Mouse (Mus musculus) adrenal gland, adult 2 months (tissue): ENCODE data around the gene Prep. TPM values are rescaled to one million over a fixed set of nuclear protein-coding genes. Genes with fewer than 3 reads are reported as not detected.

Source experiments
- DNase-seq: peaks from one replicate; pipeline ENCODE4 v3.0.0; 2021
- long read RNA-seq: library from polyadenylated mRNA; stranded (forward); transcript quantifications from one replicate; pipeline ENCODE4 v2.0.0, GENCODE M21; 2021
- polyA plus RNA-seq: library from polyadenylated mRNA; depleted of rRNA; stranded (reverse); fragments of >200 nt; gene quantifications from 2 replicates; pipeline ENCODE4 v1.2.3, GENCODE M21; 2012; rRNA removed
- total RNA-seq, 2 experiments: library from RNA; stranded (reverse); gene quantifications; 2 replicates each; pipeline ENCODE4 v1.2.3; 2021

The Prep gene
- total RNA-seq (10 to 100 TPM; 19.2 to 22.4 TPM), polyA plus RNA-seq (13.2 and 14.2 TPM in 2 replicates)
- long read RNA-seq, full-length matches to known transcripts, result 70 of 85 reads
- long read RNA-seq, partial matches to known transcripts, result 10 of 85 reads
- long read RNA-seq, other reads (novel, unspliced or antisense), result 5 of 85 reads

DNA sequence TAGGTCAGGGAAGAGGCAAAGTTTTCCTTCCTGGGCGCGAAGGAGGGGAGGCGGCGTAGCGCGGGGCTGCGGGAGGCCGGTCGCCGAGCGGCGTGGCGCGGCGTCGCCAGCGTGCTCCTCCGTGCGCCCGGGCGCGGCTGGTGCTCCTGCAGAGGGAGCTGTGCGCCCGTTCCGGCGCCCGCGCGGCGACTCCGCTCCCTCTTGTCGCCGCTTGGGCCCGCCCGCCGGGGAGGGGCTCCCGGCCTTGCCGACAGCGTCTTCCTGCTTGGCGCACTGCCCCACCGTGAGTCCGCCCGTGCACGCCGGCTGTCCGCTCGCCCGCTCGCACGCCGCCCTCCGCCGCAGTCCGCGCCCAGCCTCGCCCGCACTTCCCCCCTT is at the start of gene Prep:
Gene Prep, plus strand, starts transcription at position 273 of the 378 bp plus-strand sequence.
- peak; percentile 97 for DNase-seq

DNA sequence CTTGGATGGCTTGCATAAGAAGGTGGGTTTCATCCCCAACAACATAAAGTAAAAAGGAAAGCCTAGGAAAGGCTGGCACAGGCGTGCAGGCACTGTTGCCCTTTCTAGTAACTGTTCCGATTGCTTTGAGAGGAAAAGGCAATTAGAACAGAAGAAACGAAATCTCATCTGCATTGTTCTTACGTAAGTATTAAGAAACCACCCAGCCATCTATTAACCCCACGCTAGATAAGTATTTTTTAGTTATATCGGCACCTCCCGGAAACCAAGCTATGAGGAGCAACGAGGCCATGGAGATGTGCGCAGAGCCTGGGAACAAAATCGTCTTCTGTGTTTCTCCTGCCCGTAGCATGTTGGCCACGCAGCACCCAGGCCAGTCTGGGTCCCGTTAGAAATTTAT is 49.7 kb upstream of the Prep start:
- no peak for DNase-seq

DNA sequence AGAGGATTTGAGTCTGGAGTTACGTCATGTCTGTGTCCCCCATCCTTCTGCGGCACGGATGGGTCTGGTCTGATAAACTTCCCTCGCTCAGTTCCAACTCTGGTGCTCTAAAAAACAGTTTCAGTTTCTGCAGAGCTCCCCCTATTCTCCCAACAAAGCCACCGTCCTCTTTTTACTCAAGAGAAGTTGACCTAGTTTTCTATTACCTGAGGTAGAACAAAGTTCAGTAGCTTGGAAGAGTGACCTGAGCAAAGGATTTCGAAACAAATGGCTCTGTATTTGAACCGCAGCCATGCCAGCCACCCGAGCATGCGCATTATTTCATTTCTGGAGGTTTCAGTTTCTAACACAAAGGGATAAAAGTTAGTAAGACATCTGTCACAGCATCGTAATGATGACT is 49.2 kb upstream of the Prep start:
- DNase-seq, result no peak

DNA sequence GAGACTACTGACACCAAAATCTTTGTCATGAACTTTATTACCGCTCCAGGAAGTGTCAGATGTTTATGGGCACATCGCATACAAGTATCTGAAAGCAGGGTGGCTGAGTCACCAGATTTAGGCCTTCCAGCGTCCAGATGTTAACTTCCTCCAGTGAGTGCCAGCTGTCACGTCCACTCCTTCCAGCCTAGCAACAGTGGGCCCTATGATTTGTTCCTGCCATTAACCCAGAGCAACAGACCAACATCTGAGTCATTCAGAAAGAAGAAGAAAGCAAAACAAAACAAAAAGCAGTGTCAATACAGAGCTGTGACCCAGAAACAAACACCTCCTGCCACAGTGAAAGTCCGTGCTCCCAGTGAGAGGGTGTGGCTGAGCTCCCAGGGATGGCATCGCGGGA is 47.6 kb upstream of the Prep start:
- DNase-seq, result no peak

DNA sequence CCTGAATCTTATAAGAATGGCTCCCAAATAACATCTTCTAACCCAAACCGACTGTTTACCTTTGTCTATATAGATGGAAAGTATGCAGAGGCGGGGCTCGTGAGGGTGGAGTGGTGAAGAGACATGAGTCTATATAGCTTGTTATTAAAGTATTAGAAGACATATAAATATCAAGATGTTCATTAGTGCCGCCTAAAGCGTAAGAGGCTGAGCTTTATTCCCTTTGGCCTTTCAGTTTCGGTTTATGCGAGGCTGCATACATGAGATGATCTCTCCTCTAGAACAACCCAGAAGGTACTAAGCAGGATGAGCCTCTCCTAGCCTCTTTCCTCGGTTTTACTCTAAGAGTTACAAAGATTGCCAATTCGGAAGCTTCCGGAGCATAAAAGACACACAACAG is 47.2 kb upstream of the Prep start:
- DNase-seq, result no peak

DNA sequence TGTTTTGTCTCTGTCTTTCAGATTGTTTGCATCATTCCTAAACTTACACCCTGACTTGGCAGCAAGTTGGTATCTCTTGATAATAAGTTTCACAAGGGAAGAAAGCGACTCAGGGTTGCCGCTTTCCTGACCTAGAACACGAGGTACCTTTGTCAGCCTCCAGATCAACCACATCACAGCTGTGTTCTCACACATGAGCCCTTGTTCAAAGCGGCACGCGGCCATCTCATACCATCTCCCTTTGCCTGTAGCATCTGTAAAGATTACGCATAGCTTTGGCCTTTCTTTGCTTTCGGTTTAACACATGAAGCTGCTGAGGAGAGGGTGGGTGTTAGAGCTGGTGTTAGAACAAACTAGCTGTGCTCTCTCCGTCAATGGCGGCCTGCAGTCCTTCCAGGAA is 46.7 kb upstream of the Prep start:
- DNase-seq, result no peak

DNA sequence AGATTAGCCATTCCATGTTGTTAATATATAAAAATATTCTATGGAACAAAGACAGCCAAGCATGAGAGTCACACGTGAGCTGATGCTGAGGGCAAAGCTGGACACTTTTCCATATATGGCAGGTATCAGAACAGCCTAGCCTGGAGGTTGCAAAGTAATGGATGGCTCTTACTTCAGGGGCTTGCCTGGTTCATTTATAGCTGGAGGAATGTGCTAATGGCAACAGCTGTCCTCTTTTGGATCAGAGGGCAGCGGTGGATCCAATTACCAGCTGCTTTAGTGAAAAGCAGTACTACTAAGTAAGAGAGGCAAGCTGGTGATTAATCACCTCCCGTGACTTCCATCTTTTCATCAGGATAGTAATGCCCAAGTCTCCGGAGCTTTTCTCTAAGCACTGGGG is 41.8 kb upstream of the Prep start:
- no peak for DNase-seq

DNA sequence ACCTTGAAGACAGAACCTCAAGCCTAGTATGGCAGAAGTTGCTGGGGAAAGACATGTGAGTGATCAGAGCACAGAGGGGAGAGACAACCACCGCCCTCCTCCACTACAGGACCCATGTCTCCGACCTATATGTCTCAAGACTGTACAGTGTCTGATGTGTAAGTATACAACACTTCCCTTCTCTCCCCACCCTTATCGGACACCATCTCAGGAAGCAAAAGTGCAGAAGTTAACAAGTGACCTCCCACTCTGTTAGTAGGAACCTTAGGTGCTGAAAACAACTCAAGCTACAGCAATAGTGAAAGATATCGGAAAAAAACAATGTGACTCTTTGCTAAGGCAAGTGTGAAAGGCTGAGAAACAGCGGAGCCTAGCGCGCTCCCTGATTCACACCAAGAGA is 40.1 kb upstream of the Prep start:
- DNase-seq, result no peak

DNA sequence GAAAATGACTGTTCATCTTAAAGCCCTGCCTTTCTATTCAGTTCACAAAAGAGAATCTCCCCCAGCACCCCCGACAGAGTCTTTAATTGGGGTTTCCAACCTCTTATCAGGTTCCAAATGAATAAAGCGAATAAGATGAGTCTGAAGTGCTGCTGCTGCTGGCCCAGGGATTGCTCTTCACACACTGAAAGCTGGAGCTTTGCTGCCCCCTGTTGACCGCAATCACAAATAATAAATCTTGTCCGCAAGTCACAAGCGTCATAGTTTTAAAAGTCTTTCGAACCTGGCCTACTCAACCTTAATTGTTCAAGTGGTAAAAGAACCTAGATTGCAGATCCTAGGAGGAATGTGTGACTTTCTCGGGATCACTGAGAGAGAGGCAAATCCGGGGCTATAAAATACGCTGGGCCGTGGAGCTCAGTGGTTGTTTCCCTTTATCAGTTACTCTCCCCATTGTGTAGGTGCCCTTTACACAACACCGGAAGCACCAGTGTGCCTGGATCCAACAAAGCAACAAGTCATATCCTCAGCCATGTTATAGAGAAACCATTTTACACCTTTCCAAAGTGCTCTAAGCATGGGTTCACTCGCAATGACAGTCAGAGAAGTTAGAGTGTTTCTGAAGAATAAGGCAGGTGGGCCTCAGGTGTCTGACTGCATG is 21.6 kb upstream of the Prep start:
- peak; percentile 78 for DNase-seq

DNA sequence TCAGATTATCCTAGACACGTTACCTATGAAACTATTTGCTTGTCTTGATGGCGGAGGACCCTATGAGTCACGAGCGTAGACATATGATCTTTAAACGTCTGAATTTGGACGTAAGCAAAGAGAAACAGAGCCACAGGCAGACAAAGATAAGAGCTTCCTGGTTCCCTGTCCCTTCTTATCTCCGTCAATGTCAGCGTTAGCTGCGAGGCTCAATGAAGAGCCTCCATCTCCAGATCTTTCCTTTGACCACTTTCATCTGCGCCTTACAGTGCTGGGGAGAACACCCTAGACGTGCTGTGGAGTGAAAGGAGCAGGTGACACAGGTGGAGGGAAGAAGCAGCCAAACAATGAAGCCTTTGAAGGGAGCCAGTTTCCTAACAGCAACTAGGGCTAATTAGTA is 18.8 kb upstream of the Prep start:
- peak; percentile 18 for DNase-seq

DNA sequence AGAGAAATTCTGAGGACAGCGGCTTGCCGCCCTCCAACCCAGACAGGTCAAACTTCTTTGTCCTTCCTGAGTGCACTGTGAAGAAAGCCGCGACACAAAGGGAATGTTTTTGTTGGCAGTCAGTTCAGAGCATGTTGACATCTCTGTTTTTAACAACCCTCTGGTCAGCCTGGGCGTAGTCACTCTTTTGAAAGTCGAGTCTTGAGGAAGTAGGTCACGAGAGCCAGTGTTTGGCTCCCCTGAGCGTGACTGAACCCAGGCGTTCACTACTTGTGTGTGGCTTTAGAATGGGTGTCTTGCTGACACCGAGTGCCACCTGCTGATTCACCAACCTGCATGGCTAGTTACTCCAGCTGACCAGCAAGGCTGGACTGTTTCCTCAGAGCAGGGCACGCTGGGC is 18.4 kb upstream of the Prep start:
- DNase-seq, result peak; percentile 78

DNA sequence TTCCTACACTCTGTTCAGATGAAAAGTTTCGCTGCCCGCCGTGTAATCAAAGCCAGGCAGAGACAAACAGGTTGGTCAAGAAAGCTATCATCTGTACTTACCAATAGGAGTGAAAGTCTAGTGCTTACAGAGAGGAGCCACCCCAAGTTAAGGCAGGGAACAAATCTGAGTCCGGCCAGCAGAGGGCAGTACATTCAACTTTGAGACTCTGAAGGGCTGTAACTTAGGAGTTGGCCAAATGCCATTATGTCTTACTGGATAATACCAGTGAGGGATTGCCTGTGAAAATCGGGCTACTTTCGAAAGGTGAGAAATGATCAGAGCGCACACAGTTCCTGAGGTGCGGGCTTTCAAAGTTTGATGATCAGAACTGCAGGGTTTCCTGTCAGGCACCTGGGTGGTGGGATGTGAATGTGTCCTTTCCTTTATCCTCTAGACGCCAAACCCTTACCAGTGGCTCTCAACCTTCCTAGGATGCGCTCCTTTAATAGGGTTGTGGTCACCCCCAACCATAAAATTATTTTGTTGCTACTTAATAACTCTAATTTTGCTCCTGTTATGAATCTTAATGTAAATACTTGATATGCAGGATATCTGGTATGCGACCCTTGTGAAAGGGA is 15.8 kb upstream of the Prep start:
- DNase-seq, result peak; percentile 84

DNA sequence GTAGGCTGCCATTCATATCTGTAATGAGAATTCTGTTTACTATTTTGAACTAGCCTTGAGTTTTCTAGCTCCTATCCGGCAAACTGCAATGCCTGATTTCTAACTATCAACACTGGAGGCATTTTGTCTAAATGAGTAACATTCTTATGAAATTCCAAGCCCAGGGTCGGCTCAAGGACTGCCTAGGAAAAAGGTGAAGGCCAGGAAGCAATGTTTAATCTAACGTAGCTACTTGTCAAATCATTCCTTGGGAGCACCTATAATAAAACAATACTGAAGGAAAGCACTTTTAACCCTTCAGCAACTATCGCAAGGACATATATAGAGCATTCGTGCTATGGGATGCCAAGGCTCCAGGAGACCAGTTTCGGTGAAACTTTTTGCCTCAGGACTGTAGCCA is 8.6 kb upstream of the Prep start:
- peak; percentile 72 for DNase-seq

DNA sequence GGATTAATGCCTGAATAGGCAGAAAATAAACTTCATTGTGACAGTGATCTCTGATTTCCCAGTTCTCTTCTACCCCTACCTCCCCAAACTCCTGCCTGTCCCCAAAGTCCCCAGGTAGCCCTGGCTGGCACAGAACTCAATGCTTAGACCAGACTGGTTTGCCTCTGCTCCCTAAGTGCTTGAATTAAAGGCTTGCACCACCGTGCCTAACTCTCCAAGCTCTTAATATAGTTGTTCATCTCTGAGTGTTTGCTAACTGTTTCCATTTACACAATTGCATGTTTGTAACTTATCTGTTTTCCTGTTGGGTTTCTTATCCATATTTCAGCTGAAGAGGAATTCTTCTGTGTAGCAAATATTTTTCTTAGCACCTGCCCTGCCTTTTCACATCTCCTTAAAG is 6.2 kb upstream of the Prep start:
- DNase-seq, result no peak

DNA sequence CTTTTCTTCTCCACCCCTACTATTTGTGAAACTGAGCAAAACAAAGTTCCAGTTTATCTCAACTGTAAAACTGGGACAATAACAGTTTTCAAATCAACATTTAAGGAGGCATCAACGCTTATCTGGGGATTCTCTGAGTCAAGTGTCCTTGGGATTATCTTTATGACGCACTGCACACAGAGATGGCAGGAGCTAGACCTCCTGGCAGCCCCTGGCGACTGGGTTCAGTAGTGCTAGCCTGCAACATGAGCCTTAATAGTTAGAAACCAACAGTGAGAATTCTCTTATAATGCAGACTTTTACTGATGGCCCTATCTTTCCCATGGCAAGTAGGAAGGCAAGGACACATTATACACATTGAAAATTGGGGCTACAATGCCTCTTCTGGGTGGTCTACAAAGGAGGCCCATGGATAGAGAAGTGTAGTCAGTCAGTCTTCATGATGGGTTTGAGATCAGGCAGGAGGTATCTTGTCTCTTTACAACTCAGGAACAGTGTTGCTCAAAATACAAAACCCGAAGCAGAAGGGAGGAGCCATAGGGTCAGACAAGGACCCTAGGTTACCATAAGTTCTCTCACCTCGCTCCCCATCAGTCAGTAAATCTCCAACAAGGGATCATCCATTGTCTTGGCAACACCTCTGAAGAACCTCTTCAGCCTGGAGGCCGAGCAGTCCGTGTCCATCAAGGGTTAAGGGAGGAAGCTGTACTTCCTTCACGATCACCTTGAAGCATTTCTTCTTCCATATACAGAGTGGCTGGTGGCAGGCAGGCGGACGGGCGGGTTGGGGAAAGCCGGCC is 672 bp upstream of the Prep start:
- DNase-seq, result peak; percentile 68

DNA sequence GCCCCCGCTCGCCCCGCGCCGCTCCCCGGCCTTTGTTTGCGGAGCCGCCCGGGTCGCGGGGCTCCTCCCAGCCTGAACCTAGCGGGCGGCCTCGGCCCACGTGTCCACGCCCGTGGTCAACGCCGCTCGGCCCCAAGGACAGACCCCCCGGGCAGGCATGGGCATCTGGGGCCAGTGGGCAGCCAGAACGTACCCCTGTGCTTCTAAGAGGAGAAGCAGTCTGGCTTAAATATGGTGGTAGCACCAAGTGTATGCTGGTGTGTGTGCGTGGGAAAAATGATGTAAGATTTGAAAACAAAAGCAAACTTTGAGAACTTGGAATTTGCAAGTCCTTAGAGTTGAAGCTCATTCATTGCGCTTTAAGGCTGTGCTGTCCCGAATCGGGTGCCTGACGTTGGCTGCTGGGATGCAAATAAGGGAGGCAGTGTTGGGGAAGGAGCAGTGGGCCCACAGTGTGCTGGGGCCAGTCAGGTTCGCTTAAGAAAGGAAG is 478 bp downstream of the Prep start:
- DNase-seq, result no peak

DNA sequence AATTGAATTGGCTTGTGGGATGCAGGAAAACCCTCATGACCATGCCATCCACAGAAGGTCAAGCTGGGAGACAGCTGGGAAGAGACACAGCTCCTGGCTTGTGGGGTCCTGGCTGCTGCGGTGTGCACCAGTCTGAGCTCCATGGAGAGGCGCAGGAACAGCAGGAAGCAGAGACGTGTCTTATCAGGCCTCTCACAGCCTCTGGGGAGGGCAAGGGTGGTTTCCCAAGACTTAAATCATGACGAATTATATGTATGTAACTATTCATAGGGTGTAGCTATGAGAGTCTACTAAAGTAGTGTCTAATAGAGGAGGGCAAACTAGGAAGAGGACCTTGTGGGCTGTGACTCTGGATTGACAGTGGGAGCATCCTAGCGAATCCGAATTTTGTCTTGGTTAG is 2.6 kb downstream of the Prep start:
- DNase-seq, result no peak

DNA sequence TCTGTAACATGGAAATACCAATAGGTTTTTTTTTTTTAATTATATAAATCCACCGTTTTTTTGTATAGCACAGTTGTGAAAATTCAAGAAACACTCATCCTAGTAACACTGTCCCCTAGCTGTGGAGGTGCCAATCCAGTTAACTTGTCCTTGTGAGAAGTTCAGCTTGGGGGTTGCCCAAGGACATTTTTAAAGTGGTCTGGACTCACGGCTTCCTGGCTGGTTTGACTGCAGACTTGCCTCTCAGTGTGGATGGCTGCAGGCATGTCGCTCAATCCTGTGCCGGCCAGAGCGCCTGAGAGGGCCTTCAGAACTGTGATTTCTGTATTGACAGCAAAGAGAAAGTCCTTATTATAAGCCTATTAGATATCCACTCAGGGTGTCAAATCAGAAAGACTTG is 3.4 kb downstream of the Prep start:
- peak; percentile 61 for DNase-seq

DNA sequence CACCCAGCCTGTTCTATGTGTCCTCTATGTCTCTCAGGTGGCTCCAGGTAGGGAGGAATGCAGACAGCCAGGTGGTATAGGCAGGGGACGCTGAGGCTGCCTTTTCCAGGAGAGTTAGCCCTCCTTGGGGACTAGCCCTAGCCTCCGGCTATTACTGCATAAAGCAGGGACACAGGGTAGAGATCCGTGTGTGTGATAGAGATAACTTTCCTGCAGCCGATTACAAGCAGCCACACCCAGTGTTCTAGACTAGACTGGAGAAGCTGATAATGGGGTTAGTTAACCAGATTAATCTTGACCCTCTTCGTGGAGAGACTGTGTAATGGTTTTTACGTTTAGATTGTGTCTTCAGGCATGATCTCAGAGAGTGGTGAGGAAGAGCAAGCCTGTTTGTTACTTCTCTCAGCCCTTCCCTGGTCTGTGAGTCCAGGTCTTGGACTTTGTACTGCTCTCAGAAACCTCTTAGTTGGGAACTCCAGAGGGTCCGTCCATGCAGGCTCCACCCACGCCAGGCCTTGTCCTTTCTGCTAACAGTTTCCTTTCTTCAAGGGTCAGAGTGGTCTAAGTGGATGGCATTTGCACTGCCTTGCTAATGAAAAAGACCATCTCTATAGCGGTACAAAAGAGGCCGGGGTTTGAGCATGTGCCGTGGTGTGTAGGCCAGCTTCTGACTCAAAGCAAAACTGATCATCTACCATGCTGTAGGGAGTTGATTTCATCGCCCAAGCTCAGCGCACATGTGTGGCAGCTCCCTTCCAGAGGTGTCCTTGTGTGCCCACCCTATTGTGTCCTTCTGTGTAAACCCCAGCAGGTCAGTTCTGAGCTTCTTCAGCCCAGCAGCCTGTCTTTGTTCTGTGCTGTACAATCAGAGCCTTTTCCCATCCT is 4.2 kb downstream of the Prep start:
- no peak for DNase-seq

DNA sequence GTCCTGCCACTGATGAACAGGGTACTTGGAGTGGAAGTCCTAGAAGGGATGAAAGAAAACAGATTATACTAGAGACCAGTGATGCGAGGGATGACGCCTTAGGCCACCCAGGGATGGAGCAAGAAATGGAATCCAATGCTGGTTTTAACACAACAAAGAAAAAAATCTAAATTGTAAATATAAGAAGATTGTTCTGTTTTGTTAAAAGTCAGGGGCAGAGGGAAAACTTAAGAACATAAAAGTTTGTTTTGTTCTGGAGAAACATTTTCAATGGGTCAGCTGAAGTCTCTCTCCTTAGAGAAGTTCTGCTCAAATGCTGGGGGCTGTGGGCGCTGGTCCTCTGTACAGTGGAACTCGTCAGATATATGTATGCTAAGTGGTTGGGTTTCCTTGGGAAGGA is 5.3 kb downstream of the Prep start:
- no peak for DNase-seq

DNA sequence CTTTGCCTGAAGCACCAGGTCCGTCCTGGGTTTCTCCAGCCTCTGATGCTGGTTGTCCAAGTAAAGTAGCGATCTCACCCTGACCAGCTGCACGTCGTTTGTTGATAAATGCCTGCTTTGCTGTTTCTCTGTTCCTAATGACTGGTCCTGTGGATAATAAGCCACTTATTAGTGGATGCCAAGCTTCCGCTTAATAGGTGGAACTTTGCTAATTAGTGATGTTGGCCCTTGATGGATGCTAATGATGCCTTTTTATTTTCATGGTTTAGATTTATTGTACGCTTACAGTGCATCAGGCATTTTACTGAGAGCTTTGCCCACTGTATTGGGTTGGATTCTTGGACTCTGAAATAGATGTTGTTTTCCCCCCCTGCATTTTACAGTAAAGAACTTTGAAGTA is 7.5 kb downstream of the Prep start:
- DNase-seq, result no peak

DNA sequence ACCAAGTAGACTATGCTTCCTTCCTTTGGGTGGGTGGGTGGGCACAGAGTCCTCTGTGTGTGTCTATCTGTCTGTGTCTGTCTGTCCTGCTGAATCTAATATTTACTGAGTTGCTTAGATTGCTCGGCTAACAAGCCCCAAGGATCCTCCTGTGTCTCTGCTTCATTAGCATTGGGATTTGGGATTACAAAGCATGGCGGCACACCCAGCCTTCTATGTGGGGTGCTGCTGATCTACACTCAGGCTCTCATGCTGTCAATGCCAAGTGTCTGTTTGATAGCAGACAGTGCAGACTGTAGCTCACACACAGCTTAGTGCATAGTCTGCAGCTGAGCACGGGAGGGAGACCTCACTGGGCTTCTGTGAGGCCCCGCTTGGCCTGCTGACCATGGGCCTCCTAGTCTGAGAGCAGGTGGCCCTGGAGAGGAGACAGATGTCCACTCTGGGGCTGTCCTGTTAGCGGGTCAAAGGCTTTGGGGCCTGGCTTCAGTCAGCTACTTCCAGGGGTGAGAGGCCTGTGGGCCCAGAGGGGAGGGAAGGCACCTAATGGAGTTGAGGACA is 8.6 kb downstream of the Prep start:
- no peak for DNase-seq
